Mouse (Mus musculus) stomach, embryonic 14.5 days (tissue): ENCODE data around the gene Polh. TPM values are rescaled to one million over a fixed set of nuclear protein-coding genes. Genes with fewer than 3 reads are reported as not detected.

Experiments
- ATAC-seq: fragments of 200-750 bp; cut with Nextera tagmentation; 2 replicates; pipeline ENCODE4 v1.8.0; 2017; ENCODE audit warnings: low read depth, moderate TSS enrichment; ENCODE audit not compliant: insufficient number of reproducible peaks, insufficient read depth, low FRiP score
- H3K27ac ChIP-seq: fragments of 300-500 bp; sonication (generic); 2 replicates; pipeline ENCODE4 v1.5.1; 2014; ENCODE audit warnings: mild to moderate bottlenecking, low read length, moderate library complexity, mixed read lengths
- H3K27me3 ChIP-seq: fragments of 300-500 bp; sonication (generic); 2 replicates; pipeline ENCODE4 v1.6.1; 2014; ENCODE audit warnings: low read length, control low read depth, mixed read lengths; ENCODE audit not compliant: control insufficient read depth, insufficient read depth
- H3K36me3 ChIP-seq: fragments of 300-500 bp; sonication (generic); 2 replicates; pipeline ENCODE4 v1.6.1; 2014; ENCODE audit warnings: mild to moderate bottlenecking, control low read depth, low read length, moderate library complexity, mixed read lengths; ENCODE audit not compliant: control insufficient read depth, insufficient read depth
- H3K4me1 ChIP-seq: fragments of 300-500 bp; sonication (generic); 2 replicates; pipeline ENCODE4 v1.6.1; 2014; ENCODE audit warnings: low read length, control low read depth, mixed read lengths; ENCODE audit not compliant: control insufficient read depth, insufficient read depth
- H3K4me2 ChIP-seq: fragments of 300-500 bp; sonication (generic); replicated peaks from 2 replicates; pipeline ENCODE4 v1.6.1; 2014; ENCODE audit warnings: low read depth, low read length, control low read depth
- H3K4me3 ChIP-seq: fragments of 300-500 bp; sonication (generic); 2 replicates; pipeline ENCODE4 v1.5.1; 2014; ENCODE audit warnings: low read depth, low read length, control low read depth
- H3K9ac ChIP-seq: fragments of 300-500 bp; sonication (generic); replicated peaks from 2 replicates; pipeline ENCODE4 v1.6.1; 2014; ENCODE audit warnings: low read depth, mild to moderate bottlenecking, control low read depth, low read length, moderate library complexity, mixed read lengths
- H3K9me3 ChIP-seq: fragments of 300-500 bp; sonication (generic); 2 replicates; pipeline ENCODE4 v1.6.1; 2016; ENCODE audit warnings: low read depth, low read length, control low read depth; ENCODE audit not compliant: control insufficient read depth
- WGBS: fragments of 180-500 bp; shearing (Covaris S2); extraction: QIAGEN DNeasy Blood & Tissue Kit; methylation state at CpG from one replicate; pipeline ENCODE4 v1.1.7; 2014; 5-methylcytosine and 5-hydroxymethylcytosine counted together
- polyA plus RNA-seq: library from polyadenylated mRNA; unstranded; fragments of >200 nt; fragmentation: Nextera tagmentation; extraction: Ambion mirVana; gene quantifications from 2 replicates; pipeline ENCODE4 v1.2.1, GENCODE M21; 2014

Gene Polh
- polyA plus RNA-seq, 1 experiment from 2014 or later = 14.7 TPM

- WGBS = 57% methylated on average over 11 of the region's 11 CpGs
- Histone ChIP-seq H3K4me2 (no peak overlapping the region), H3K9me3 (no peaks in the 10 kb centered on the region), H3K4me3 (no peak overlapping the region), H3K9ac (no peak overlapping the region), H3K27ac (no peak overlapping the region), H3K36me3 (peaks cover 86% of the 10 kb centered on the region), H3K4me1 (peaks cover under 1% of the 10 kb centered on the region; the same call in 1 of the 2 replicates), H3K27me3 (no peaks in the 10 kb centered on the region)
- no peak for ATAC-seq
Measured at GRCm38 (mm10) chr17:46241471-46241870, 39.0 kb upstream of the Polh start.

DNA sequence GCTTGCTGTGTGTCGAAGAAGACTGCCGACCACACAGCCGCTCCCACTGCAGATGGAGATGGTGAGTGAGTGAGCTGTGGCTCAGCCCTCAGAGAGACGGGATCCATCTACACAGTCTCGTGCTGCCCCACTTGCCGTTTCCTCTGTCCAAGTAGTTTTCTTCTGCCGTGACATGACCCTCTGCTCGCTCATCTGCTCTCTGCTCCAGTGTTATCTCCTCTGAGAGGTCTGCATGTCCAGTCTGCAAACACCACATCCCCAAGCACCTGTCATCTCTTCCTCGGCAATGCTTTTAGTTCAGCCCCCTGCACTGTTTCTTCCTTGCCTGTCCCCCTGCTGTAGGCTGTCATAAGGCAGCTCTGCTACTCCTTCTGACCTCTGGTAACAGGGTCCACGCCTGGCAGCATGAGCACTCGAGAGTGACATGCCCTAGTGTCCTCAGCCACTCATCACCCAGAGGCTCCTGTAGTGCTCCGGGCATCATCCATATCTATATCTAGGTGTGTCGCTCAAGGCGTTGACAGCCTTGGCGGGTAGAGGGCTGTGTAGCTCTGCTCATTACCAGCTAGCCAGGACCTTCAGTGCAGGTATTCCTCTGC is 37.2 kb upstream of the Polh start:
- Histone ChIP-seq H3K9me3 (no peaks in the 10 kb centered on the region), H3K4me3 (no peak overlapping the region), H3K4me1 (no peaks in the 10 kb centered on the region), H3K4me2 (no peak overlapping the region), H3K9ac (no peak overlapping the region), H3K27me3 (no peaks in the 10 kb centered on the region), H3K36me3 (peaks cover 76% of the 10 kb centered on the region), H3K27ac (no peak overlapping the region)
- 93% methylated on average over 15 of the region's 15 CpGs for WGBS
- ATAC-seq = no peak

DNA sequence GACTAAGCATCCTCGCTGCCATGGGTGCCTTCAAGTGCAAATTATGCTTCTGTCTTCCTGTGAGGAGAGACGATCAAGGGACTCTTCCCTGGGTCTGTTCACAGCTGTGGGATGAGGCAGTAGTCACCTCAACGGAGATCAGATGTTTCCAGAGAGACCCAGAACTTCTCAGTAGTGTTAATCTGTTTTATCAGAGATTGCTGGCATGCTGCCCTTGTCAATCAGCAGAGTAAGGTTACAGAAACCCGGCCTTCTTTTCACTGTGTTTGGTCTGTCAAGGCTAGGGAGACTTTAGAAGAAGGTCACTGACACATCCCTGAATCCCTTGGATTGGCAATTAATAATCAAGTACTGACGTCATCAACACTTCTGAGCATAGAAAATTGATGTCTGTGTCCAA is 35.0 kb upstream of the Polh start:
- H3K9me3 ChIP-seq = no peaks in the 10 kb centered on the region
- H3K27me3 ChIP-seq = no peaks in the 10 kb centered on the region
- 77% methylated on average over 5 of the region's 5 CpGs for WGBS
- peaks cover 69% of the 10 kb centered on the region for H3K36me3 ChIP-seq
- H3K4me3 ChIP-seq = no peak overlapping the region
- H3K9ac ChIP-seq = no peak overlapping the region
- H3K27ac ChIP-seq = no peak overlapping the region
- no peaks in the 10 kb centered on the region for H3K4me1 ChIP-seq
- H3K4me2 ChIP-seq = no peak overlapping the region
- ATAC-seq = no peak

GRCm38 (mm10) chr17:46237079-46237478 is 34.6 kb upstream of the Polh start:
- no peaks in the 10 kb centered on the region for H3K4me1 ChIP-seq
- no peak overlapping the region for H3K27ac ChIP-seq
- WGBS = 91% methylated on average over 6 of the region's 6 CpGs
- H3K9me3 ChIP-seq = no peaks in the 10 kb centered on the region
- peaks cover 65% of the 10 kb centered on the region for H3K36me3 ChIP-seq
- H3K4me2 ChIP-seq = no peak overlapping the region
- H3K27me3 ChIP-seq = no peaks in the 10 kb centered on the region
- no peak for ATAC-seq
- no peak overlapping the region for H3K9ac ChIP-seq
- H3K4me3 ChIP-seq = no peak overlapping the region

DNA sequence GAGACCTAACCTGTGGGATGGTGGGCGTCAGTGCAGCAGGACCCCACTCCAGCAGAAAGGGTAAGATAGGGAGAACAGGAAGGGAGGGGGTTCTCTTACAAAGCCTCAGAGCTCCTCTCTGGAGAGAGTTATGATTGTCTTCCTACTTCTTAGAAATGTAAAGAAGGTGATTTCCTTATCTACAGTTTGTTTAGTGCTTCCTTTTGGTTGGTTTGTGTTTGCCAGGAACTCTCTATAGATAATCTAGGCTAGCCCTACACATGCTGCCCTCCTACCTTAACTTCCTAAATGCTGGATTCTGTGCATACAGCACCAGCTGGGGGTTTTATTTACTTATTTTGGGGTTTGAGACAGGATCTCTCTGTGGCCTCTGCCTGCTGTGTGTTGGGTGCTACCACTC is 33.6 kb upstream of the Polh start:
- Histone ChIP-seq H3K9me3 (no peaks in the 10 kb centered on the region), H3K27me3 (no peaks in the 10 kb centered on the region), H3K4me3 (no peak overlapping the region), H3K9ac (no peak overlapping the region), H3K36me3 (peaks cover 61% of the 10 kb centered on the region), H3K4me1 (no peaks in the 10 kb centered on the region), H3K4me2 (no peak overlapping the region), H3K27ac (no peak overlapping the region)
- 82% methylated on average over 1 of the region's 1 CpGs for WGBS
- ATAC-seq = no peak

GRCm38 (mm10) chr17:46227576-46227975 is 25.1 kb upstream of the Polh start:
- Histone ChIP-seq H3K9ac (no peak overlapping the region), H3K27ac (no peak overlapping the region), H3K4me1 (no peaks in the 10 kb centered on the region), H3K9me3 (no peaks in the 10 kb centered on the region), H3K4me3 (no peak overlapping the region), H3K4me2 (no peak overlapping the region), H3K36me3 (peaks cover 81% of the 10 kb centered on the region), H3K27me3 (no peaks in the 10 kb centered on the region)
- ATAC-seq = no peak
- 87% methylated on average over 7 of the region's 7 CpGs for WGBS

GRCm38 (mm10) chr17:46221601-46222000 is 19.2 kb upstream of the Polh start:
- 86% methylated on average over 3 of the region's 3 CpGs for WGBS
- no peak for ATAC-seq
- no peak overlapping the region for H3K27ac ChIP-seq
- H3K4me1 ChIP-seq = no peaks in the 10 kb centered on the region
- no peak overlapping the region for H3K9ac ChIP-seq
- H3K9me3 ChIP-seq = no peaks in the 10 kb centered on the region
- H3K4me3 ChIP-seq = no peak overlapping the region
- H3K27me3 ChIP-seq = no peaks in the 10 kb centered on the region
- H3K4me2 ChIP-seq = no peak overlapping the region
- peaks cover 86% of the 10 kb centered on the region for H3K36me3 ChIP-seq

GRCm38 (mm10) chr17:46210550-46210949 is 8.1 kb upstream of the Polh start:
- Histone ChIP-seq H3K9me3 (no peaks in the 10 kb centered on the region), H3K4me1 (no peaks in the 10 kb centered on the region), H3K4me2 (no peak overlapping the region), H3K27ac (no peak overlapping the region), H3K36me3 (peaks cover 84% of the 10 kb centered on the region), H3K27me3 (no peaks in the 10 kb centered on the region), H3K4me3 (no peak overlapping the region), H3K9ac (no peak overlapping the region)
- WGBS = 89% methylated on average over 3 of the region's 3 CpGs
- no peak for ATAC-seq

- no peak for ATAC-seq
Measured at GRCm38 (mm10) chr17:46206676-46207075, 4.2 kb upstream of the Polh start.

More at GRCm38 (mm10) chr17:46206676-46207075, 4.2 kb upstream of the Polh start:
- Histone ChIP-seq H3K36me3 (peaks cover 57% of the 10 kb centered on the region), H3K9ac (no peak overlapping the region), H3K27ac (no peak overlapping the region), H3K4me1 (peaks cover 10% of the 10 kb centered on the region; the same call in 1 of the 2 replicates), H3K27me3 (no peaks in the 10 kb centered on the region), H3K9me3 (no peaks in the 10 kb centered on the region), H3K4me2 (no peak overlapping the region), H3K4me3 (no peak overlapping the region)
